In the genomic region with DNA sequence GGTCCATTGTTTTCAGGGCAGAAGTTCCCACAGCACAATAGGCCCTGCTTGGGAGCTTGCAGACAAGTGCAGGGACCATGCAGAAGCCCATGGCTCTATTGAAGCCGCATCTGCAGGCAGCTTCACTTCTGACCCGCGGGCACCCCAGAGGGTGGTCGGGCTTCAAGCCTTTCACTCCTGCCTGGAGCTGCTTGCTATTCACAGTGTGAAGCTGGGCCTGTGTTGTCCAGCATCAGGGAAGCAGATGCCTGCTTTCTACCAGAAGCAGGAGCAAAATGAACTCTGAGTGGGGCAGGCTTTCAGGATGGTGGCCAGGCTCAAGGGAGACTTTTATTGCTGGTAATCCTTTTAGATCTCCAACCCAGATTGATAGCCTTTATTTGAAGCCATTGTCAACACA, we compare ENCODE assay signal across 8 mouse cellular contexts.
DNase-seq lines count a peak whose midpoint lies in the region; ATAC-seq and TF ChIP-seq lines count a peak whose summit lies in the region.

No protein-coding gene starts in this region.

- no peaks in the 10 kb centered on the region for H3K36me3 ChIP-seq in hindbrain, embryonic 10.5 days
- no peaks in the 10 kb centered on the region for H3K36me3 ChIP-seq in midbrain, embryonic 12.5 days

- peaks cover 7% of the 10 kb centered on the region; the same call in 1 of the 2 replicates for H3K9me3 ChIP-seq in hindbrain, embryonic 10.5 days
- peaks cover 9% of the 10 kb centered on the region; the same call in 1 of the 2 replicates for H3K9me3 ChIP-seq in midbrain, embryonic 12.5 days

- H3K27me3 ChIP-seq in hindbrain, embryonic 10.5 days (ENCODE audit: insufficient read depth, poor library complexity, severe bottlenecking): peaks cover 40% of the 10 kb centered on the region
- H3K27me3 ChIP-seq in midbrain, embryonic 12.5 days: peaks cover 87% of the 10 kb centered on the region

- H3K9ac ChIP-seq in midbrain, embryonic 12.5 days (replicated peaks): no peak overlapping the region

- 3% methylated on average over 4 of the region's 4 CpGs for WGBS in hindbrain, embryonic 10.5 days
- 4% methylated on average over 4 of the region's 4 CpGs for WGBS in midbrain, embryonic 12.5 days

- no peak for TF ChIP-seq CTCF in gastrocnemius, adult 2 months (IDR thresholded peaks at IDR 0.05)
- TF ChIP-seq CTCF in layer of hippocampus, adult 2 months (conservative IDR thresholded peaks at IDR 0.05): no peak

- H3K4me1 ChIP-seq in hindbrain, embryonic 10.5 days (replicated peaks): peaks cover 64% of the 10 kb centered on the region
- peaks cover 18% of the 10 kb centered on the region for H3K4me1 ChIP-seq in midbrain, embryonic 12.5 days

- intact Hi-C loops in gastrocnemius, adult 2 months (cut with DNase I): no loop called here

- peak overlapping the region; percentile 71 for H3K27ac ChIP-seq in hindbrain, embryonic 10.5 days
- H3K27ac ChIP-seq in midbrain, embryonic 12.5 days (replicated peaks): 0 out of 2 replicates have a peak overlapping the region, but pooled peaks have one; percentile 39
- H3K27ac ChIP-seq in gastrocnemius, adult 2 months: no peak overlapping the region
- no peak overlapping the region for H3K27ac ChIP-seq in layer of hippocampus, adult 2 months

- no peak overlapping the region for H3K4me3 ChIP-seq in hindbrain, embryonic 10.5 days
- H3K4me3 ChIP-seq in midbrain, embryonic 12.5 days: no peak overlapping the region
- no peak overlapping the region for H3K4me3 ChIP-seq in gastrocnemius, adult 2 months
- H3K4me3 ChIP-seq in layer of hippocampus, adult 2 months: no peak overlapping the region

- ATAC-seq in midbrain, embryonic 12.5 days (ENCODE audit: low FRiP score, low read depth): peak; percentile 86

- peak; percentile 16 to 32 for DNase-seq in cerebellum, postnatal 10 days
- DNase-seq in cerebellum, postnatal 36 days: no peak
- DNase-seq in hindbrain, embryonic 10.5 days (ENCODE audit: low spot score): peak; percentile 82
- peak; percentile 64 for DNase-seq in retina, postnatal 1 day
- no peak for DNase-seq in lung, postnatal 10 days
- DNase-seq in gastrocnemius, adult 2 months: no peak
- no peak for DNase-seq in layer of hippocampus, adult 2 months (ENCODE audit: low spot score in 2 of 2)

- H3K4me2 ChIP-seq in midbrain, embryonic 12.5 days (replicated peaks): no peak overlapping the region

Comparison
In these comparisons a context has a peak if more than half of its experiments do, and no peak if none do; other contexts are left out.
1. DNase-seq: peak in cerebellum, postnatal 10 days (2 of 2), hindbrain, embryonic 10.5 days (single experiment) and retina, postnatal 1 day (single experiment); none in cerebellum, postnatal 36 days (0 of 2), lung, postnatal 10 days (single experiment), gastrocnemius, adult 2 months (single experiment) and layer of hippocampus, adult 2 months (0 of 2).
2. H3K27ac ChIP-seq: peak in hindbrain, embryonic 10.5 days (single experiment) and midbrain, embryonic 12.5 days (single experiment); none in gastrocnemius, adult 2 months (single experiment) and layer of hippocampus, adult 2 months (single experiment).